Mouse (Mus musculus): ENCODE data around the gene Abcf2.
A peak's percentile ranks its signal among the peaks of the same experiment; 100 is the strongest.

Abcf2 gene

DNA sequence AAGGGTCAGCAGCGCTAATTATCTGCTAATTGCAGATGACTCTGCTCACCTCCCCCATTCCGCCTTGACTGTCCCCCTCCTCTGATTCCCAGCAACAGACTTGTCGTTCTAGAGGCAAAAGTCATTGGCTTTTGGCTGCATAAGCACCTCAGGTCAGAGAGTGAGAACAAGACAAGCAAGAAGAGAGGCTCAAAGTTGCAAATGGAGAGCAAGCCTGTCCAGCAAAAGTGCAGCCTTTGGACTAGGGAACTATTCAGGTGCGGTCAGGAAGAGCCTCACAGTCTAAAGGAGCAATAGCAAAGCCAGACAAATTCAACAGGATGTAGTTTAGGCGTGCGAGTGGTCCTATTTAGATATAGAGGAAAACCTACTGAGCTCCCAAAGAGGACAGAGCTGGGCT is 49.5 kb downstream of the Abcf2 start:
- no peak for DNase-seq (ENCODE audit: low read depth, low spot score)

DNA sequence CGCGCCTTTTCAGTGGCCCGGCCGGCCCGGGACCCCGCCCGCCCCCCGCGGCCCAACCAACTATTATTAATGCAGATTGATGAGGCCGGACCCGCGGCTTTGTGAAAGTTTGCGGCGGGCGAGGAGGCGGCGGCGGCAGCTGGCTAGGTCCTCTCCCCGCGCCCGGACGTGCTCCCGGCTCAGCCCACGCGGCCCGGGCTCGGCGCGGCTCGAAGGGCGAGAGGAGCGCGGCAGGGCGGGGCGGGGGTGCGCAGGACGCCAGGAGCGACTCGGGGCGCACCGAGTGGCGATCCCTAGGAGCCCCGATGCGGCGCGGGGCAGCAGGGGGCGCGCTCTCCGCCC is 50.4 kb downstream of the Abcf2 start, which contains the start of gene Gbx1:
Gene Gbx1, minus strand, starts transcription at position 314 of the 342 bp plus-strand sequence.
- DNase-seq (ENCODE audit: low read depth, low spot score): peak; percentile 57

DNA sequence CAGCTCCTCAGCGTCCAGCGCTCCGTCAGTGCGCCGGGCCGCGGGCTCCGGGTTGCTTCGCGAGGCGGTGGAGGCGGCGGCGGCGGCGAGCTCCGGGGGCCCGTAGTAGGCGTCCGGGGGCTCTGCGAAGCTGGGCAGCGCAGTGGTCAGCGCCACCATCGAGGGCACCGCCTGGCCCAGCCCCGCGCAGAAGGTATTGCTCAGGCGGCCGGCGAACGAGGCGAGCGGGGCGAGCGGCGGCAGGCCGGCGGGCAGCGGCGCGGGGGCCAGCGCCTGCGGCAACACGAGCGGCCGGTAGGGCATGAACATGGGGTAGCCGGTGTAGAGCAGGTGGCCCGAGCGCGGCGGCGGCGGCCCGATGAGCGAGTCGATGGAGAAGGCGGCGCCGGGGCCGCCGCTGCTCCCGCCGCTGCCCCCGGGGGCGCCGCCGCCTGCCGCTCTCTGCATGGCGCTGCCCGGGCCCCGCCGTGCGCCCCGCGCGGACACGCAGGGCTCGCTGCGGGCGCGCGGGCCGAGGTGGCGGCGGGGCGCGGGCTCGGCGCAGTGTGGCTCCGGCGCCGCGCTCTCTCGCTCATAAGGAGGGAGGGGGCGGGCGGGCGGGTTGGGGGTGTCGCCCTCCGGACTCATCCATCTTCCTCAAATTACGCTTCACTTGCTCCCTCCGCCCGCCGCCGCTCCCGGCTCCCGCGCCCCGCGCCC is 50.9 kb downstream of the Abcf2 start:
- no peak for DNase-seq (ENCODE audit: low read depth, low spot score)

DNA sequence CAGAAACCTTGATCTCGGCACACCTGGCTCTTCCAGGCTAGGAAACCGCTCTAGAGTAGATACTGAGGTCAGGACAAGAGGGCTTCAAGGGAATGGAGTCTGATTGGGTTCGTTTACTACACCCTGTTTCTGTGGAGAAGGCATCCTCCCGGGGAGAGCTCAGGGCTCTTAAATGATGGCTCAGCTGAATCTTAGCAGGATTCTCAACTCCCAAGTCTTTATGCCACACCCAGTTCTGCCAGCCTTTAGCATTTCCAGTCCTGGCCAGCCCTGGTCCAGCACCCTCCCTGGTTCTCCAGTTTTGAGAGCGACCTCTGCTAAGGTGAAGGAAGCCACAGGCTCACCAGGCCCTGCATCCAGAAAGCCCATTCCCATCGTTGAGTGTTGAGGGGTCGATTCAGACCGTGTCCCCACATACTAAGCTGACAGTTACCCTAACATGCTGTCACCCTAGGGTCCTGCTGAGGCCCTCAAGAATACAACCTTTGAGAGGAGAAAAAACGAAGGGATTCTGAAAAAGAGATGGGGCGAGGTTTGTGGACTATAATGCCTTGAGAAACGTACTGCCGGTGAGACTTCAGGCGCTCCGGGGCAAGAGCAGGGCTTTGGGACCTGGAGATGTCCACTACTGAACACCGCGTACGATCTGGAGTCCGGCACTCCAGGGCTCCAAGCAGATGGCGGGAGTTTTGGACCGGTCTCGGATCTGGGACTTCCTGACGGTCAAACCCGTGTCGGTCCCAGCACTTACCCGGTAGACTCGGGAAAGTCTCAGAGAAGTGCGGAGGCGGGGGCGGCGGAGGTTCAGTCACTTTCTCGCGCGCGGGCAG is 51.7 kb downstream of the Abcf2 start:
- DNase-seq (ENCODE audit: low read depth, low spot score): no peak

DNA sequence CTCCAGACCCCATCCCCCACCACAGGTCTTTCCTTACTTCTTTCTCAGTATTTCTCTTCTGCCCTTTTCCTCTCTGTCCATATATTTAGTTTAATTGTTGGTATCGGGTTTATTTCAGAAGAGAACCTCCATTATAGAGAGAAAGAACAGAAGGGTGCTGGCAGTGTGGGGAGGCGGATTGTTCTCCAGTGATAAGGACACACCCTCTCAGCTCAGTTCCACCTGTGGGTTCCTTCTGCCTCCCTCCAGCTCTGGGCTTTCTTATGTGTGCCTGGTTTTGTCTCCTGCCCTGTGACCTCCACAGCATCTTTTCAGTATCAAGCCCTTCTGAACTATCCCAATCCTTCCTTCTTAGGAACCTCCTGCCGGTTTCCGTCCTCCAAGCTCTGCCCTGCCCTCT is 52.7 kb downstream of the Abcf2 start:
- no peak for DNase-seq (ENCODE audit: low read depth, low spot score)

DNA sequence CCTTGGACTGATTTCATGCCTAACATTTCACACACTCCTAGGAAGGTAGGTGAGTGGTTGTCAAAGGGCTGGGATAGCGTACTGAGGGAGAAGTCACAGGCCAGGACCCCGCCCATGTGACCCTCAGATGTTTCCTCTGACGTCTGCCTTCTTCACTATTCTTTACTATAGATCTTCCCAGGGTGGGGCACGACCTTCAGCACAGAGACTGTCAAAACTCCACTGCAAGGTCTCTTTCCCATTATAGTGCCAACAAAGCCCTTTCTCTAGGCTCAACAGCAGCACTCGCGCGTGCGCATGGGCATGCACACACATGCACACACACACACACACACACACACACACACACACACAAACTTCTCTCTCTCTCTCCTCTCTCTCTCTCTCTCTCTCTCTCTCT is 53.5 kb downstream of the Abcf2 start:
- no peak for DNase-seq (ENCODE audit: low read depth, low spot score)

DNA sequence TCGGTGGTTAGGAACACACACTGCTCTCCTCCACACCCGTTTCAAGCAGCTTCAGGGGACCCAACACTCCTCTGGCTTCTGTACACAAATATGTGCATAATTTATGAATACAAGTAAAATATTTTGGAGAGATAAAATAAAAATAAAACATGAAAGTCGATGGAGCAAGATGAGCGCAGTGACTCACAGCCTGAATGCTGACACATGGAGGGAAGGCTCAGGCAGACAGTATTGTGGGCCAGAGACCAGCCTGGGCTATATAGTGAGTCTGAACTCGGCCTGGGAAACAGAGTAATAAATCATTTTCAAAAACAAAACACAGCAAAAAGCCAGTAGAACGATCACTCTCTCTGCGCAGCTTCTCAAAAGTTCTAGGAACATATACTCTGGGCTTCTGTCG is 55.9 kb downstream of the Abcf2 start:
- no peak for DNase-seq (ENCODE audit: low read depth, low spot score)
